Mouse (Mus musculus): Measurements from ENCODE around the gene Gdpd5.

Gene Gdpd5

DNA sequence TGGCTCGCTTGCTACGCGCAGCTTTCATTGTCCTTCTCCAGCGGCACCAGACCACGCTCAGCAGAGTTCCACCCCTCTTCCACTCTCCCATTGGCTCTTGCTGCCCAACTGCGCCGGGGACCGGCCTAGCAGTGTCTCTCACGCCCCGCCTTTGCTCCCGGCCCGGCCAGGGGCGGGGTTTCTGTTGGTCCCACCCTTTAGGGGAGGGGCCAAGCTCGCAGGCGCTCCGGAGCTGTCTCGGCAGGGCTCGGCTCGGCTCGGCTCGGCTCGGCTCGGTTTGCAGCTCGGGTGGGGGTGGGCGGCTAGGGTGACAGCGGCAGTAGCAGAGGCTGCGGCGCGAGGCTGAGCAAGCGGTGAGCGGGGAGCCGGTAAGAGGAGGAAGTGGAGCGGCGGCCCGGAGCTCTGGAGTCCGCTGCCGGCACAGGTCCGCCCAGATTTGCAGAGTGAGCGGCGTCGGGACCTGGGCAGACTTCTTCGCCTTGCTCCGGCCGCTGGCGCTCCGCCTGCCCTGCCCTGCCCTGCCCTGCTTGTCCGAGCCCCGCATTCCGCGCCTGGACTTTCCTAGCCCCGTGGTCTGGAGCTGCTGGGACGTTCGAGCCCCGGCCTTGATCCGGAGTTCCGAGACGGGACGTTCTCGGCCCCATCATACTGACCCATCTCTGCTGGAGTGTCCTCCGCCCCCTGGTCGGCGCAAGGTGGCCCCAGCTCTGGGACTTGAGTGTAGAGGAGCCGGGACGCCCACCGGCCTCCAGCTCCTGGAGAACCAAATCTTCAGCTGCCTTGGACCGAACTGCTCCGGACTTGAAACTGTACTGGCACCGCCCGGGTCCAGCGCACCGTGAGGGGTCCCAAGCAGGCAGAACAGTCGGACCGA, at the start of gene Gdpd5:
Gene Gdpd5, plus strand, starts transcription at position 201 of the 874 bp plus-strand sequence.
- DNase-seq (ENCODE audit: inconsistent age in 2 of 2, low spot score in 1 of 2): peak; percentile 100

DNA sequence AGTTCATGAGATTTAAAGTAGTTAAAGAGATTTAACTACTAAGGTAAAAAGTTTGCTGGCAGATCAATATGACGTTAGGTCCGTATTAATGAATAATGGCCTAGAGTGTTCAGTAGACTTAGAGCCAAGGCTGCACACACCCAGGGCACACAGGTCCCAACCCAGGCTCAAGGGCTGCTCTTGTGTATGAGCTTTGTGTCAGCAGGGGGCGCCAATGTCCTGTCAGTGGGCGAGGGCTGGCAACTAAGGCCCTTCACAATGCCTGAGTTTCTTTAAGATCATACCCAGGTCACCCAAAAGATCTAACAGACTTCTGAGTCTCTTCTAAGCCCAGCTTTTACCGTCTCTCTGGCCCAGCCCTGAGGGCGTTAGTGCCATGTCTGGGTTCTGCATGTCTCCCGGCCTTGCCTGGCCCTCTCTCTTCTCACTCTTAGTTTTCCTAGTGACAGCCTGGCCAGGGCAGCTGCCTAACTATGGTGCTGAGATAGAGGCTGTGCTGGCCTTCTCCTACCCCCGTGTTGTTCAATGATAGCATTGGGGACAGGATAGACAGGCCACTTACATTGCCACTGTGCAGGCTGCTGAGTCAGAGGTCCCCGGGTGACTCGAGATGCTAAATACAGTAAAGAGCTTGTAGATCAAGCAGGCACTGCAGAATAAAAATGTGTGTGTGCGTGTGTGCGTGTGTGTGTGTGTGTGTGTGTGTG, 48.3 kb upstream of the Gdpd5 start:
- peak; percentile 85 to 96 for DNase-seq (ENCODE audit: inconsistent age in 2 of 2, low spot score in 1 of 2)

DNA sequence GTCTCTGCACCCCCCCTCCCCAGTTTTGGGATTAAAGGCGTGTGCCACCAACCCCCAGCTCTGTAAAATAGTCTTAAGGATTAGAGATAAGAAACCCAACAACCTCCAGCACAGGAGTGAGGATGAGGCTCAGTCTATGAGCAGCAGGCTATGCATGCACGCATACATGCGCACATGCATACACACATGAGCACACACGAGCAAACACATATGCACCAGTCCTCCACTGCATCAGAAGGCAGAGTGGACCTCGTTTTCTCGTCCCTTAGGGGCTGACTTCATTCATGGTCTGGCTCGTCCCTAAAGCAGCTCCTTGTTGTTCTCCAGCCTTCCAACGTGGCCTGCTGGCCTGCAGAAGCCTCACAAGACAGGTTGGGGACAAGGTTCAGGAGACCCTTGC, 40.5 kb upstream of the Gdpd5 start:
- DNase-seq (ENCODE audit: inconsistent age in 2 of 2, low spot score in 1 of 2): no peak

DNA sequence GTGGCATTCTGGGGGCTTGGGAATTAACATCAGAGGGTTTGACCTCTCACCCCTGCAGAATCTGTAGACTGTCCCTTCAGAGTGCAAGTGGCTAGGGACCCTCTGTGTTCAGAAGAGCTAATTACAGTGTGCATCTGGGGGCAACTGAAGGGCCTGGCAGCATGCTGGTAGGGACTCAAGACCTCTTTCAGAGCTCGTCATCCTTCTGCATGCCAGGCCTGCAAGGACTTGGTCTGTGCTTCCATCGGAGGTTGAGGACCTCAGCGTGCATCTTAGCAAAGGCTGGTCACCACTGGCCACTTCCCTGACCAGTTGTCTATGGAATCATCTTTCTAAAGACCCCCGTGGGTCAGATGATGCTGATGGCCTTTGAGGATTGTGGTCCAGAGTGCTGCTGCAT, 37.6 kb upstream of the Gdpd5 start:
- DNase-seq (ENCODE audit: inconsistent age in 2 of 2, low spot score in 1 of 2): no peak

DNA sequence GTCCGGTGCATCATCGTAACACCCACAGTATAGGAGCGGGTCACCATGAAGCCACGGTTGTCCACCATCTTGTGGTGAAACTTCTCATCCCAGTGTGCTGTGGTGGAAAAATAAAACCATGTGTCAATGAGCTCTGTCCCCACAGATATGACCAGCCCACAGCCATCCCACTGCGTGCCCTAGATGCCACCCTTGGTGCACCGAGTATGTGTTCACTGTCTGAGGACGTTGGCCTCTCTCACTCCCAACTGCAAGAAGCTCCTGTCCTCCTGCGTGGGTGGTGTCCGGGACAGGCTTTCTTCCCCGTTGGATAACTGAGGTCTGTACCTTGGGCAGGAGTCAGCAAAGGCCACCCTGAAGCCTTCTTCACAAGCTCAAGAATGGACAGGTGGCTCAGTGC, 33.9 kb upstream of the Gdpd5 start:
- DNase-seq (ENCODE audit: inconsistent age in 2 of 2, low spot score in 1 of 2): no peak

DNA sequence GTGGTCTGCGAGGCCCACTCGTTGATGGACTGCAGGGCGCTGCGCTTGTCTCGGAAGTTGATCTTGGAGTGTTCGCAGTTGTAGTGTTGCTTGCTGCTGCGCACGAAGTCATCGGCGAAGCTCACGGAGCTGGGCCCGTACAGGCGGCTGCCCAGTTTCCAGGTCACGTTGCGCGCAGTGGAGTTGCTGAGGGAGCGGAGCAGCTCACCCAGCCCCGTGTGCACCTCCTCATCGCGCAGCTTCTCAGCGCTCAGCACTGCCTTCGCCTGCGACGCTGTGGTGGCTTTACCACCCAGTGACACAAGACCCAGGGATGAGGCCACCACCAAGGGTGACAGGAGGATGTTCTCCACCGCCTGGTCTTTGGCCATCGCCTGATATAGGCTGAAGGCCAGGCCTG, 32.3 kb upstream of the Gdpd5 start:
- DNase-seq (ENCODE audit: inconsistent age in 2 of 2, low spot score in 1 of 2): no peak

DNA sequence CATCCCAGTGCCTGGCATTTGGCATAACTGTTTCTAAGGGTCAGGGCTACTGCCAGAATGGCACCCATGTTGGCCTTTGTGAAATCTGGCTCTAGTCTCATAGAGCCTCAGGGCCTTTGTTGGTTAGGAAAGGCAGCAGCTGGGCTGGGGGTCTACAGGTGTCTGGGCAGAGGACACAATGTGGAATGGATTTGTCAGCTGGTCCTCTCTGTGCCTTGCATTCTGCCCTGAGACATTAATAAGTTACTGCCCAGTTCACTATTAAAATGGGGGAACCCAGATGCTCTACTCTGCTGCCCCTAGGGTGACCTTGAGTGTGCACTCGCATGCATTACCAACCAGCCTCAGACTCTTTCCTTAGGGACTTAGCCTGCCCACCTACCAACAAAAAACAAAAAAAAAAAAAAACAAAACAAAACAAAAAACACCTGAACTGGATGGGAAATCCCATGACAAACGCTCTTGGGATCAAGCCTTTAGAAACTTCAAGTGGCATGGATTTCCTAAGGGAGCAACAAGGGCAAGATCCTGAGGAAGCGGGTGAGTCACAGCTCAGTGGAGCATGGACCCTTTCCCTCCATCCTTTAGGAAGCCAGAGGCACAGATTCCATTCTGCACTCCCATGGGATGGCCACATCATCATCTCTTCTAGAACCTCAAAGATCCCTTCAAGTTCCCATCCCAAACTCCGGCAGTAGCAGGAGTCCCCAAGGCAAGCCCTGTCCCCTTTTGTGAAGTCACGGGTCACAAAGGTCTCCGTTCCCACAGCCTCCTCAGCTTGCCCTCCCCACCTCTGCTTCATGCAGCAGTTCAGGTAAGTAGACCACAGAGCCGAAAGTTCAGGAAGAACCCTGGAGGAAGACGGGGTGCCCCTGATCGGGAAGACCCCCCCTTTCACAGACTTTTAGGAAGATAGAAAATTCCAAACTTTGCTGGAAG, 31.2 kb upstream of the Gdpd5 start:
- no peak for DNase-seq (ENCODE audit: inconsistent age in 2 of 2, low spot score in 1 of 2)

DNA sequence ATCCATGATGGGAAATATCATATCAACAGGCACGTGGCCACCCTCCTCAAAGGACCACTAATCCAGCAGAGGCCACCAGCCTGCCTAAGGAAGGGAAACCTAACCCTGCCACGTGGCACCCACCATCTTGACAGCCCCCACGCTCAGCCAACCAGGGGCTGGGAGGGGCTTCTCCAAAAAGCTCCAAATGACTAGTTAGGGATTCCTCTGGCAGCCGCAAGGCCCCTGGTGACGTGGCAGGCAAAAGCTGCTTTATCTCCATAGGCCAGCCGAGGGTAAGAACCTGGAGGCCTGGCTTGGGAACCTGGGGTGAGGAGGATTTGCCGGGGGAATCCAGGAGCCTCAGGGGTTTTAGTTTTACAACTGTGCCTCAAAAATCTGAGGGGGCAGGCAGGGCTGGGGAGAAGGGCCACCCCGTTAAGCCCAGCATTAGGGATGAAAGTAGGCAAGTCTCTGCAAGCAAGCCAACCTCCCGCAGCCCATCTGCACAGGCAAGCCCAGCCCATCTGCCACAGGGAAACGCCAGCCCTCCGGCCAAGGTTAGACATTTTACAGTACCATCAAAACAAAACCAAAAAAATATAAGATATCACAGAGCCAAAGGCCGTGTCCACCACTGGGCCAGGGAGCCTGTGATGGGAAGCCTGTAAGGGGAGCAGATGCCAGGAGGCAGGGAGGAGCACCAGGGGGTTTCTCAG, 30.0 kb upstream of the Gdpd5 start:
- peak; percentile 50 to 79 for DNase-seq (ENCODE audit: inconsistent age in 2 of 2, low spot score in 1 of 2)

DNA sequence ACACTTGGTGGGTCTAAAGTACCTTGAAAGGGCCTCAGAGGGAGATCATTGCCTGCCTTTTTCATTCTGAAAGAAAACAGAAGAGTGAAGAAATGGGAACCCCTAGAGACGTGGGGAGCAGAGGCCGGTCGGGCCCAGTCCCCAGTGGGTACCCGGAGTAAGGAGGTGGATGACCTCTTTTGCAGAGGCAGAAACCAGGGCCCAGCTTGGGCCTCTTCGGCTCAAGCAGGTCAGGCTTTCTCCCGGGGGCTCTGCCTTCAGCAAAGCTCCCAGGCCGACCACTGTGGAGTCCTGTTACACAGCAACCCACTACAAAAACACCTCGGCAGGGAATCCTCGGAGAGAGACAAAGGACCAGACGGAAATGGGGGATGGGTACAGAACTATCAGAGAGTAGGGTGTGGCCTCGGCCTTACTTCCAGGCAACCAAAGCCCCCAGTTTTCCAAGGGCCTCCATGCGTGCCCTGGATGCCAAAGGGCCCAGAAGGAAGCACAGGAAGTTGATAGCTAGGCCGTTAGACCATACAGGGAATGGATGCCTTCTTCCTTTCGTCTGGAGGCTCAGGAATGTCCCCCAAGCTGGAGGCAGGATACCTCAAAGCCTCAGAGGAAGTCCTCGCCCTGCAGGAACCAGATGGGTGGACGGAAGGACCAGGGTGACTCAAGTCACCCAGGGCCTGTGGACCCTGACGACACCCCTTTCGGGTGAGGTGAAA, 29.3 kb upstream of the Gdpd5 start:
- DNase-seq (ENCODE audit: inconsistent age in 2 of 2, low spot score in 1 of 2): peak; percentile 50 to 85

DNA sequence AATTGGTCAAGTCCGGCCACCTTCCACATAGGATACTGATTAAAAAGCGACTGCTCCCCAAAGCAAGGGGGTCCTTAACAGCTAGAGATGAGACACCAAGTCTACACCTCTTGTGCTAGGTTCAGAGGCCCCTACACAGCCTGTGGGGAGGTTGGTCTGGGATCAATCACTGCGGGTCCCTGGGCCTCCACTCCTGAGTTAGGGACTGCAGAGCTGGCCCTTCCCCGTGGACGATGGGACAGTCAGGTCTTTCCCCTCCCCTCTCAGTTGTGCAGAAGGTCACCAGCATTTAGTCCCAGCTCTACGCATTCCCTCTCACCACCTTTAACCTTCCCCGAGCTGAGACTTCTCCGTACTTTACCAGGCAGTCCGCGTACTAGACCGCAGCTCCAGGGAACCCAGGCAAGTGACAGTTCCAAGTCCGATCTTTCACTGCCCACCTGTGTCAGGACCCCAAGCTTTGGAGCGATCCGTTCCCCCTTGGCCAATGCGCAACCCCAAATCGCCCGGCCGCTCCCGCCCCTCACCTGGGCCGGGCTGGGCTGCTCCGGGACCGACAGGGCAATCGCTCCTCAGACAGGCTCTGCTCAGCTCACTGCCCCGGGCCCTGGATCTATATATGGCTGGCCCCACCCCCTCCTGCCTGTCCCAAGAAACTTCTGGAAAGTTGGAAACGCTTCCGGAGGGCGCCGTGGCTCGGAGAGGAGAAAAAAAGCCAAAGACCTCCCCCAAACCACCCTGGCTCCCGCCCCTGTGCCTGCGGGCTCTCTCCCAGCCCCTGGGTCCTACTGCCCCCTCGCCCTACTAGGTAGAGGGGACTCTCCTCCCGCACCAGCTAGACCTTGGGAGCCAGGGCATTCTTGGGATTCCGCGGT, 28.5 kb upstream of the Gdpd5 start, which contains the start of gene Serpinh1:
Gene Serpinh1, minus strand, starts transcription at position 714 of the 875 bp plus-strand sequence.
- peak; percentile 90 to 95 for DNase-seq (ENCODE audit: inconsistent age in 2 of 2, low spot score in 1 of 2)

DNA sequence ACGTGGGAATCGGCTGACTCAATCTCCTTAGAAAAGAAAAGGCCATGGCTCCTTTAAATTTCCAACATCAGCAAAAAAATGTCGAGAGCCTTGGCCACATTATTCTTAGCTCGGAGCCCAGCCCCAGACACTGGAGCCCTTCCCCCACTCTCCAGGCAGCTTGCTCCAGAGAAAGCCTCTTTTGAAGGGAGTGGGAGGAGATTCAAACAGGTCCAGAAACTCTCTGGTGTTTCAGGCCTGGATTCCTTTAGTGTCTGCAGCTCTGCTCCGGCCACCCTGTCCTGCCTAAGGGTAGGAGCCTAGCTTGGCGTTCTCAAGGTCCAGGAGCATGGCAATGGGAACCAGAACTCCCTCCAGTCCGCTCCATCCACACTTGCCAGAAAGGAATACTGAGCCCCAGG, 25.5 kb upstream of the Gdpd5 start:
- peak; percentile 80 to 93 for DNase-seq (ENCODE audit: inconsistent age in 2 of 2, low spot score in 1 of 2)

DNA sequence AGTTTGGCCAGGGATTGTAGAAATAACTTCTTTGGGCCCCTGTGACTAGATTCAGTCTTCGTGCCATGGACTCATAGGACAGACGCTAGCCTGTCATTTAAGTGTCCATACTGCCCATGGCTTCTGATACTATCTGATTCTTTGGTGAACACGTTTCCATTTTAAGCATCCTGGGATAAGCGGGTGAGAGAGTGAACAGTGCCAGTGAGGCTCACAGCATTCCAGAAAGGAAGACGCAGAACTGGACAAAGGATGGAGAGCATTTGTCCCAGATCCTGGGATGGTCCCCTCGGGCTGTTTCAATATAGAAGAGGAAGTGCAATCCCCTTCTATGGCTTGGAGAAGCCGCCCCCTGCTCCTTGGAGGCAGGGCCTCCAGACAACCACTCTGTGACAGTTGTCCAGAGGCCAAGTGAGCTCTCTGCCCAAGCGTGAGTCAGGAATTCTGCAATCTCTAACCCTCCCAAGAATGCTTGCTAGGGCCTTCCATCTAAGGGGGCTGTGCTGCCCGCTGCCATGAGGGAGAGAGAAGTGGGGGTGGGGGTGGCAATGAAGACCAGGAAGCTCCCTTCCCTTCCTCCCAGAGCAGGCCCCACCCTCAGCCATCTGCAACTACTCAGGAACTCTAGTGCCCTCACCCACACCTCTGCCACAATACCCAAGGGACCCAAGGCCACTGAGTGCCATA, 24.8 kb upstream of the Gdpd5 start:
- peak; percentile 65 to 84 for DNase-seq (ENCODE audit: inconsistent age in 2 of 2, low spot score in 1 of 2)

DNA sequence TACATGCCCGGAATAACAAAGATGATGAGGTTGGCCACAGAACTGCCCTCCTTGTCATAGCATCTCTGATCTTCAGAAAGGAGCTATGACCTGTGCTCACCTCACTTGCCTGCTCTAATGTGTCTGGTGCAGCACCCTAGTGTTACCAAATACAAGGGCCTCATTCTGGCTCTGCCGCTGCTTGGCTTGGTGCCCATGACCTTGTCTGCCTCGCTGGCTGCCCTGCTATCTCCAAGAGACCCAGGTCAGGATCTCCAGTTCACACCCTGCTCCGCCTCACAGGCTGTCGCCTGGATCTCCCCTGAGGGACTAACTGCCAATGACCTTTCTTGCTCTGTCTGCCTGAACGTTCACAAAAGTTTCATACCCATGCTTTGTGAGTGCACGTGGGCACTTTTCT, 24.0 kb upstream of the Gdpd5 start:
- peak; percentile 85 to 94 for DNase-seq (ENCODE audit: inconsistent age in 2 of 2, low spot score in 1 of 2)

DNA sequence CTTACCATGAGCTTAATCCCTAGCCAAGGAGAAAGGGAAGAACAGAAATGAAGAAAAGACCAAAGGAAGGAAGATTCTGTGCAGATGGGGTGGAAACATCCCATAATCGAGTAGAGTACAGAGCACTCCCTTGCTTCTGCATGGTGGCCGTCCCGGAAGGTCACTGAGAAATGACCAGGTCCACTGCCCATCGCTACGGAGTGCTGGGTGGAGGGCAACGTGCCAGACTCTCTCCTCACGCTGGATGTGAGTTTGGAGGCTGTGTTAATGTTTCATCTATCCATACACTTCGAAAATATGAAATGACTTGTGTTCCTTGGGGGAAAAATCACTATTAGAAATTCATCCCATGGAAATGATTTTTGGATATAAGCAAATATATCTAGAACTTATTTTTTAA, 22.8 kb upstream of the Gdpd5 start:
- no peak for DNase-seq (ENCODE audit: inconsistent age in 2 of 2, low spot score in 1 of 2)

DNA sequence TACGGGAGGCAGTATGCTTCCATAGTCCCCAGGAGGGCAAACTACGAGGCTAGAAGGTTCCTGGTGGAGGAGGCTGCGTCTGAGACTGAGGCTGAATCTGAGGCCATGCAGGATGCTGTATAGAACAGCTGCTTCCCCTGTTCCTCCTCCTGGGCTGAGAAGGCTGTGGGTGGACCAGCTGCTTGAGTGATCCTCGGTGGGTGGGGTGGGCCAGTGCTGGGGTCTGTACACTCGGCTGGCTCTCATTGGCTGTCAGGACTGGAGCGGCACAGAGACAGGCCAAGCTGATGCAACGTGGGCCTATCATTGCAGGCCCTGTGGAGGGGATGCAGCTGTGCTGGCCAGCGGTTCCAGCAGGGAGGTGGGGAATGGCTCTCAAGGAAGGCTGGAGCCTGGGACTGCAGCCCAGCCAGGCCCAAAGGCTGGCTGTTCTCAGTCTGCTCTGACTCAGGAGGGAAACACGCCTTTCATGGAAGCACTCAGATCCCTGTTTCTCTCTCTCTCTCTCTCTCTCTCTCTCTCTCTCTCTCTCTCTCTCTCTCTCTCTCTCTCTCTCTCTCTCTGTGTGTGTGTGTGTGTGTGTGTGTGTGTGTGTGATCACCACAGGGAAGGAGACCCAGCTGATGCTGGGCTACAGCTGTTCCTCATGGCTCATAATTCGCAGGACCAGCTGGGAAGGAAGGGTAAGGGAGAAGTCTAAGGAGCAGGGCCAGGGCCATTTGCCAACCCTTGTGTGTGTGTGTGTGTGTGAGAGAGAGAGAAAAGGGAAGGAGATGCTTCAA, 21.0 kb upstream of the Gdpd5 start:
- peak; percentile 59 to 61 for DNase-seq (ENCODE audit: inconsistent age in 2 of 2, low spot score in 1 of 2)

DNA sequence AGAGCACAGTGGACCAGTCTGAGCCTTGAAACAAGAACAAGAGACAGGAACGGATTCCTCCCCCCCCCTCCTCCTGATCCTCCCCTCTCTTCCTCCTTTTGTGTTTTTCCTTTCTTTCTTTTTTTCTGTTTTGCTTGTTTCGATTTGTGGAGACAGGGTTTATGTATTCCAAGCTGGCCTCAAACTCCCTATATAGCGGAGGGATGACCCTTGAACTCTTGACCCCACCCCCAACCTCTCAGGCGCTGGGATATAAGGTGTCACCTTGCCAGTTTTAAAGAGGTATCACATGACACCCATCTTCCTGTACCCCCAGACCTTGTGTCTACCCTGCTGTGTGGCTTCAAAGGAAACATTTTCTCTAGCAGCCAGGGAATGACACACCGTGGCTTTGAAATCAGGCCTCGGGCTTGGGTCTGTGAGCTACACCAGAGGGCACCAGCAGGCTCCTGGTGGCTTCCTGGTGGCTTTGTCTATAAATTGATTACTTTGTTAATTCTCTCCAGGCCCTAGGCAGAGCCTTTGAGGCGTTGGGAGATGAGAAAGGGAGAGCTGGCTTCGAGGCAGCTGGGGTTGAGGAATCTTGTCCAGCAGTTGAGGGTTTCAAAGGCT, 20.3 kb upstream of the Gdpd5 start:
- DNase-seq (ENCODE audit: inconsistent age in 2 of 2, low spot score in 1 of 2): no peak

DNA sequence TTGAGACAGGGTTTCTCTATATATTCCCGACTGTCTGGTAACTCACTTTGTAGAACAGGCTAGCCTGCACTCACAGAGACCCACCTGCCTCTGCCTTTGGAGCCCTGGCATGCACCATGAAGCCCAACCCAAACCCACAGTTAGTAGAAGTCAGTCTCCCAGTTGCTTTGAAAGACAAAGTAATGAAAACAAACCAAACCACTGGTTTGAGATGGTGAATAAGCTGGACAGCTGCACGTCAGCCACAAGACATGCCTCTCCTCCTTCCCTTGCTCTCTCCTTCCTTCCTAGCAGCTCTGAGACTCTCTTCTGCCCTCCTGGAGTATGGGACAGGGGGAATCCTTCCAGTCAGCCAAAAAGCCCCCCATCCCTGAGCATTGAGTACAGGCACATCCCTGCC, 19.1 kb upstream of the Gdpd5 start:
- no peak for DNase-seq (ENCODE audit: inconsistent age in 2 of 2, low spot score in 1 of 2)

Data from adrenal gland, adult (tissue).